Mouse (Mus musculus) brain, embryonic 14.5 days (tissue): Measurements from ENCODE around the gene Socs3.

ENCODE experiments used
- CTCF ChIP-seq: fragments of 200-500 bp; IDR thresholded peaks from 2 replicates; pipeline ENCODE4 v1.5.1; 2012; ENCODE audit warnings: inconsistent platforms, mild to moderate bottlenecking, moderate library complexity, borderline replicate concordance; ENCODE audit not compliant: insufficient read depth, insufficient read length; ENCODE audit errors: extremely low read depth
- POLR2A ChIP-seq: fragments of 200-500 bp; IDR thresholded peaks from 2 replicates; pipeline ENCODE4 v1.6.1; 2012; ENCODE audit warnings: mild to moderate bottlenecking, inconsistent platforms, borderline replicate concordance; ENCODE audit not compliant: poor library complexity, insufficient read depth, insufficient read length, severe bottlenecking; ENCODE audit errors: extremely low read depth

GRCm38 (mm10) chr11:118012595-118012994 lies 42.7 kb upstream of the Socs3 start:
- TF ChIP-seq CTCF, result no peak
- no peak for TF ChIP-seq POLR2A
